Mouse (Mus musculus) heart, embryonic 15.5 days (tissue): ENCODE data around the gene Anxa4. TPM values are rescaled to one million over a fixed set of nuclear protein-coding genes. Genes with fewer than 3 reads are reported as not detected.
A peak's percentile ranks its signal among the peaks of the same experiment; 100 is the strongest.

Source experiments
- ATAC-seq: fragments of 200-750 bp; cut with Nextera tagmentation; replicated peaks from 2 replicates; pipeline ENCODE4 v1.8.0; 2017; ENCODE audit warnings: low read depth, moderate TSS enrichment; ENCODE audit not compliant: insufficient number of reproducible peaks, insufficient read depth, low FRiP score
- H3K27ac ChIP-seq: fragments of 300-500 bp; sonication (generic); 2 replicates; pipeline ENCODE4 v1.5.1; 2015; ENCODE audit warnings: mild to moderate bottlenecking, inconsistent platforms
- H3K27me3 ChIP-seq: fragments of 300-500 bp; sonication (generic); 2 replicates; pipeline ENCODE4 v1.6.1; 2015; ENCODE audit warnings: inconsistent platforms
- H3K36me3 ChIP-seq: fragments of 300-500 bp; sonication (generic); 2 replicates; pipeline ENCODE4 v1.6.1; 2015; ENCODE audit warnings: mild to moderate bottlenecking, inconsistent platforms
- H3K4me1 ChIP-seq: fragments of 300-500 bp; sonication (generic); replicated peaks from 2 replicates; pipeline ENCODE4 v1.6.1; 2015; ENCODE audit warnings: inconsistent platforms
- H3K4me2 ChIP-seq: fragments of 300-500 bp; sonication (generic); 2 replicates; pipeline ENCODE4 v1.6.1; 2015; ENCODE audit warnings: inconsistent platforms, mild to moderate bottlenecking, moderate library complexity
- H3K4me3 ChIP-seq: fragments of 300-500 bp; sonication (generic); 2 replicates; pipeline ENCODE4 v1.5.1; 2015; ENCODE audit warnings: mild to moderate bottlenecking, inconsistent platforms
- H3K9ac ChIP-seq: fragments of 300-500 bp; sonication (generic); 2 replicates; pipeline ENCODE4 v1.6.1; 2015; ENCODE audit warnings: mild to moderate bottlenecking, inconsistent platforms
- H3K9me3 ChIP-seq: fragments of 300-500 bp; sonication (generic); replicated peaks from 2 replicates; pipeline ENCODE4 v1.6.1; 2016; ENCODE audit warnings: inconsistent platforms
- WGBS: fragments of 180-500 bp; shearing (Covaris S2); methylation state at CpG from one replicate; pipeline ENCODE4 v1.1.7; 2015; ENCODE audit warnings: mixed read lengths; 5-methylcytosine and 5-hydroxymethylcytosine counted together
- polyA plus RNA-seq: library from polyadenylated mRNA; unstranded; fragments of >200 nt; fragmentation: Nextera tagmentation; extraction: Ambion mirVana; gene quantifications from 2 replicates; pipeline ENCODE4 v1.2.1, GENCODE M21; 2015

Anxa4 gene
- 26.3 and 32.3 TPM in 2 replicates for polyA plus RNA-seq

DNA sequence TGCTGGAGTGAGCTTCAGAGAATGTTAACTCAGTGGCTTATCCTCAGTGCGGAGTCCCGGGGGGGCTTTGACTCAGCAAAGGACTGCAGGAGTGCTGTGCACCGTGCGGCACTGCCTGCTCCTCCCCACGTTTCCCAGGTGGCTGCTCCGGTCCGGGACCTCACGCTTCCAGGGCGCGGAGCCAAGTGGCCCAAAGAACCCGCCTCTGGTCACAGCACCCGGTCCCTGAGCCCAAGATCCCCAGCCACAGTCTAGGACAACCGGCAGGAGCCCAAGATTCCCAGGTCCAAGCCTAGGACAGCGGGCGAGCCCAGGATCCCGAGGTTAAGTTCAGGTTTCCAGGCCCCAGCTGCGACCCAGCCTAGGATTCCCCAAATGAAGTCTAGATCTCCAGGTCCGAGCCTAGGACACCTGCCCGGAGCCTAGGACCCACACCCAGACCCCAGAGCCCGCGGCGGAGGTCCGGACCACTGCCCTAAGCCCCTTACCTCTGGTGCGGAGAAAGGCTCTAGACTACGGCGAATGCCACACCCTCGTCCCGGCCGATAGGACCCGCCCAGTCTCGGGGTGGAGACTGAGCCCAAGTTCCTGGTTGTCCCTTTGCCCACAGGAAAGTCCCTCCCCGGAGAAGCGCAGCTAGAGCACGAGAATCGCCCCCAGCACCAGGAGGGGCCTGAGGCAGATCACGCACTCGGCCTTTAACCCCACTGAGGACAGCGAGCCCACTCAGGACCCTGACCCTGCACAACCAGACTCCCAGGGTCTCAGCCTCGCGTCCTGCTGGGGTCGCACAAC is at the start of gene Anxa4:
Anxa4 (minus strand) TSS at position 564 of the 795 bp plus-strand sequence.
- Histone ChIP-seq H3K9me3 (no peaks in the 10 kb centered on the region), H3K4me2 (peak within 1 kb of the TSS; percentile 89), H3K36me3 (no peaks in the 10 kb centered on the region), H3K4me1 (peaks cover 11% of the 10 kb centered on the region), H3K27ac (no peak within 1 kb of the TSS), H3K4me3 (peak within 1 kb of the TSS; percentile 71), H3K9ac (peak within 1 kb of the TSS; percentile 71), H3K27me3 (peaks cover 16% of the 10 kb centered on the region; the same call in 1 of the 2 replicates)
- peak; percentile 76 for ATAC-seq
- WGBS, result under 1% methylated on average over 41 of the region's 41 CpGs

GRCm38 (mm10) chr6:86841949-86842348 is 48.6 kb upstream of the Anxa4 start:
- no peak overlapping the region for H3K9ac ChIP-seq
- H3K4me1 ChIP-seq, result no peaks in the 10 kb centered on the region
- 67% methylated on average over 3 of the region's 3 CpGs for WGBS
- H3K27me3 ChIP-seq, result no peaks in the 10 kb centered on the region
- H3K27ac ChIP-seq, result no peak overlapping the region
- no peaks in the 10 kb centered on the region for H3K36me3 ChIP-seq
- H3K4me2 ChIP-seq, result no peak overlapping the region
- no peaks in the 10 kb centered on the region for H3K9me3 ChIP-seq
- ATAC-seq, result no peak
- H3K4me3 ChIP-seq, result no peak overlapping the region

- Histone ChIP-seq H3K4me1 (no peaks in the 10 kb centered on the region), H3K27ac (no peak overlapping the region), H3K9ac (no peak overlapping the region), H3K9me3 (no peaks in the 10 kb centered on the region), H3K27me3 (no peaks in the 10 kb centered on the region), H3K36me3 (no peaks in the 10 kb centered on the region), H3K4me2 (no peak overlapping the region), H3K4me3 (no peak overlapping the region)
- no peak for ATAC-seq
- 70% methylated on average over 2 of the region's 2 CpGs for WGBS
These were observed 45.7 kb upstream of the Anxa4 start for GRCm38 (mm10) chr6:86839089-86839488.

DNA sequence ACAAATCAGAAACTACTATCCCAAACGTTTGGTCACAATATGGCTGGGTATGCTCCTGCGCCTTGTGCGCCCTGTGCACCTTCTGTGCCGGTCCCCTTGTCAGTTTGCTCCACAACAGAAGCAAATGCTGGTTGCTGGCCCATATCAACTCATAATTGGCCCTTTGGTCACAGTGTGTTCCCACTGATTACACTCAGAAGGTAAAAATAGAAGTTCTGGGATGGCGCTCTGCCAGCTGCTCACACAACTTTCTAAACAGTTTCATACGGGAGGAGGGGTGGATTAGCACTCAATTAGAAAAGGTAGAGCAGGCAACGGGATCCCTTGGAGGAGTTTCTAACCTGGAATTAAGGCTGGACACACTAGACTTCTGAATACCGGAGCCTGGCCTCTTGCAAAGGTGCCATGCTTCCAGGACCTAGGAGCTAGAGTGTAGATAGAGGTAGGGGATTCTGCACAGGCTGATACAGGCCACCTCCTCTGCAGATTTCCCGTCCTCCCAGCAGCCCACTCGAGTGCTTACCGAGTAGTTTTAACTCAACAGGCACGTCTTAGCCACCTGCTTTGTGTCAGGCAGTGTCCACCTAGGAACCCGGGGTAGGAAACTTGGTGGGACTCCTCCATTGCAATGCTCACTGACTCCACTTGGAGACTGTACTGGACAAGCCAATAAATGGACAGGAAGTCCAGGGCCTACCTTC is 39.6 kb upstream of the Anxa4 start:
- peak overlapping the region; percentile 43 for H3K4me2 ChIP-seq
- no peak overlapping the region for H3K4me3 ChIP-seq
- H3K27ac ChIP-seq, result peak overlapping the region; percentile 94
- peak; percentile 86 for ATAC-seq
- no peaks in the 10 kb centered on the region for H3K36me3 ChIP-seq
- no peaks in the 10 kb centered on the region for H3K27me3 ChIP-seq
- no peak overlapping the region for H3K9ac ChIP-seq
- H3K9me3 ChIP-seq, result no peaks in the 10 kb centered on the region
- peaks cover 27% of the 10 kb centered on the region for H3K4me1 ChIP-seq
- WGBS, result 28% methylated on average over 13 of the region's 13 CpGs

DNA sequence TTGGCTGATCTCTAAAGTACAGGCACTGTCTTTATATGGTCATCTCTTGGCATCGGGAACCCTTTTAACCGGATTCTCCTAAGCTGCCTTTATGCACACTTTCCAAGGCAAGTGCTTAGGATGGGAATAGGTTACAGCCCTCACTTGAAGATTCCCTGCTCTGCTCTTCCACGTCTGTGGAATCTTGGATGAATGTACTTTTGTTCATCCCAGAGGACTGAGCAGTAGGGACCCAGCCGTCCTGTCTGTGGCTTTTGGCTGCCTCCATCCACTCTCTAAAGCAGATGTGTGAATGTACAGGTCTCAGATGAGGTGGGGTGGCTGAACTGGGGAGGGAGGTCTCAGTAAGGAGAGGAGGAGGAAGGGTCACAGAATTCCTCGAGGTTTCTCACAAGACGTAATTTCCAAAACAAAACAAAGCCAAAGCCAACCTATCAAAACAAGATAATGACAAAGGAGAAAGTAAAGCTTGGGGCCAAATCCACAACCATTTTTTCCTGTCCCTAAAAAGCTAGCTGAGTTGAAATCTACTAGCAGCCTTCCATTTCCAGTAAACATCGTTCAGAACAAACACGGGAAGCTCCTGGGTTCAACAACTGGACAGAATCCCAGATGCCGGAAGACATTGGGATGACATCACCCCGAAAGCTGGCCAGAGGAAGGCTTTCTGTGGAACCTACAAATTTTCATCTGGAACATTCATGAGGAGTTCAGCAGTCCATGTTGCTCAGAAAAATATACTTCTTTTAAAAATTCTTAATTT is 37.5 kb upstream of the Anxa4 start:
- H3K27ac ChIP-seq, result peak overlapping the region; percentile 93
- H3K27me3 ChIP-seq, result no peaks in the 10 kb centered on the region
- no peak overlapping the region for H3K4me3 ChIP-seq
- ATAC-seq, result peak; percentile 51
- H3K4me2 ChIP-seq, result 0 out of 2 replicates have a peak overlapping the region, but pooled peaks have one; percentile 16
- H3K9ac ChIP-seq, result no peak overlapping the region
- WGBS, result 40% methylated on average over 10 of the region's 10 CpGs
- H3K36me3 ChIP-seq, result no peaks in the 10 kb centered on the region
- H3K4me1 ChIP-seq, result peaks cover 27% of the 10 kb centered on the region
- no peaks in the 10 kb centered on the region for H3K9me3 ChIP-seq

GRCm38 (mm10) chr6:86829768-86830167 is 36.4 kb upstream of the Anxa4 start:
- Histone ChIP-seq H3K36me3 (no peaks in the 10 kb centered on the region), H3K4me3 (no peak overlapping the region), H3K9ac (no peak overlapping the region), H3K27ac (no peak overlapping the region), H3K9me3 (no peaks in the 10 kb centered on the region), H3K4me1 (peaks cover 27% of the 10 kb centered on the region), H3K27me3 (no peaks in the 10 kb centered on the region), H3K4me2 (no peak overlapping the region)
- no peak for ATAC-seq
- 80% methylated on average over 6 of the region's 6 CpGs for WGBS

DNA sequence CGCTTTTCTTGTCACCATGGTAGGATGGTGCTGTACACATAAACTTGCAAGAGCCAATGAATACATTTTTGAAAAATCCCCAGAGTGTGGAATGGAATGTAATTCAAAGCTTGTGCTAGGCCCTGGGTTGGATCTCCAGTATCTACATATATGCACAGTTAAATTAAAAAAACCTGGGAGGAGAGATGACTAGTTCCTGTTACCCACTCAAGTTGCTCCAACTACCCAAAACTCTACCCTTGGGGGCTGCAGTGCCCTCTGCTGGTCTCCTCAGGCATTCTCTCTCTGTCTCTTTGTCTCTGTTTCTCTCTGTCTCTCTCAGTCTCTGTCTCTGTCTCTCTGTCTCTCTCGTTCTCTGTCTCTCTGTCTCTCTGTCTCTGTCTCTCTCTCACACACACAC is 34.0 kb upstream of the Anxa4 start:
- H3K27me3 ChIP-seq, result no peaks in the 10 kb centered on the region
- H3K9ac ChIP-seq, result no peak overlapping the region
- no peak overlapping the region for H3K27ac ChIP-seq
- H3K36me3 ChIP-seq, result no peaks in the 10 kb centered on the region
- no peak overlapping the region for H3K4me3 ChIP-seq
- no peak overlapping the region for H3K4me2 ChIP-seq
- no peaks in the 10 kb centered on the region for H3K9me3 ChIP-seq
- no peak for ATAC-seq
- peaks cover 28% of the 10 kb centered on the region for H3K4me1 ChIP-seq
- 77% methylated on average over 2 of the region's 2 CpGs for WGBS

GRCm38 (mm10) chr6:86824401-86824800 is 31.0 kb upstream of the Anxa4 start:
- no peak overlapping the region for H3K9ac ChIP-seq
- no peak overlapping the region for H3K4me2 ChIP-seq
- no peaks in the 10 kb centered on the region for H3K9me3 ChIP-seq
- peaks cover 18% of the 10 kb centered on the region for H3K4me1 ChIP-seq
- 93% methylated on average over 7 of the region's 7 CpGs for WGBS
- no peak overlapping the region for H3K27ac ChIP-seq
- no peaks in the 10 kb centered on the region for H3K27me3 ChIP-seq
- no peaks in the 10 kb centered on the region for H3K36me3 ChIP-seq
- H3K4me3 ChIP-seq, result no peak overlapping the region
- no peak for ATAC-seq

DNA sequence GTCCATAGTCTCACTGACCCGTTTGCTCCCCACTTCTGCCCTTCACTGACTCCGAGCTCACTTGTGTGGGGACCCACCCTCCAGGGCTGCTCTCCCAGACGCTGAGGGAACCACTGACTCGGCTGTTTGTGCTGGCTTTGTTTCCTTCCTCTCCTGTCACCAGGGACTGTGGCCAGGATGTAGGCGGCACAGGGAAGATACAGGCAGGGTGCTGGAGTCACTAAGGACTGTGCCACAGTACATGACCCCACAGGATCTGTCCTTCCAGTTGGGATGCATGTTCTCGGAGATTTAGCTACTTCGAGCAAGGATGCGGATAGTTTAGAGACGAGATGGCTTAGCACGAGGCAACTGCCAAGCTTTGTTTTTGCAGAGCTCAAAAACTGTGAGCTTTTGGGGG is 30.4 kb upstream of the Anxa4 start:
- H3K9ac ChIP-seq, result no peak overlapping the region
- H3K27ac ChIP-seq, result 0 out of 2 replicates have a peak overlapping the region, but pooled peaks have one; percentile 20
- H3K4me3 ChIP-seq, result no peak overlapping the region
- H3K4me1 ChIP-seq, result peaks cover 18% of the 10 kb centered on the region
- no peaks in the 10 kb centered on the region for H3K9me3 ChIP-seq
- ATAC-seq, result no peak
- no peaks in the 10 kb centered on the region for H3K27me3 ChIP-seq
- 36% methylated on average over 10 of the region's 10 CpGs for WGBS
- H3K36me3 ChIP-seq, result no peaks in the 10 kb centered on the region
- 0 out of 2 replicates have a peak overlapping the region, but pooled peaks have one; percentile 13 for H3K4me2 ChIP-seq

- peaks cover 18% of the 10 kb centered on the region for H3K4me1 ChIP-seq
- no peaks in the 10 kb centered on the region for H3K9me3 ChIP-seq
- 24% methylated on average over 9 of the region's 9 CpGs for WGBS
- no peak overlapping the region; the same call in 1 of the 2 replicates for H3K27ac ChIP-seq
- no peak overlapping the region for H3K9ac ChIP-seq
- peak overlapping the region; percentile 41 for H3K4me3 ChIP-seq
- no peak for ATAC-seq
- H3K27me3 ChIP-seq, result no peaks in the 10 kb centered on the region
- peak overlapping the region; percentile 65 for H3K4me2 ChIP-seq
- no peaks in the 10 kb centered on the region for H3K36me3 ChIP-seq
These were observed 29.7 kb upstream of the Anxa4 start for GRCm38 (mm10) chr6:86823051-86823431.
